Mouse (Mus musculus) CH12.LX (cell line): Measurements from ENCODE around the gene Oxa1l. TPM values are rescaled to one million over a fixed set of nuclear protein-coding genes. Genes with fewer than 3 reads are reported as not detected.

Experiments
- DNase-seq: peaks from one replicate; pipeline ENCODE4 v3.0.0-alpha.2; 2013; ENCODE audit errors: extremely low read depth
- H3K27ac ChIP-seq: 2 replicates; pipeline ENCODE4 v1.5.1; 2012; ENCODE audit warnings: low read depth, mild to moderate bottlenecking, control low read depth, moderate library complexity; ENCODE audit not compliant: insufficient read depth
- H3K27me3 ChIP-seq: replicated peaks from 2 replicates; pipeline ENCODE3; 2012; ENCODE audit warnings: inconsistent platforms
- H3K36me3 ChIP-seq, 2 experiments: replicated peaks in 1 of 2; 2 replicates each; pipeline versions ENCODE3 to v1.6.1; 2012; ENCODE audit warnings: inconsistent platforms in 1 of 2, low read length in 1 of 2, mild to moderate bottlenecking in 1 of 2, mixed read lengths in 1 of 2, moderate library complexity in 1 of 2; ENCODE audit not compliant: control insufficient read depth in 1 of 2, insufficient read depth in 1 of 2
- H3K4me1 ChIP-seq, 2 experiments: 2 replicates each; pipeline ENCODE4 v1.6.1; 2012; ENCODE audit warnings: inconsistent platforms in 1 of 2, moderate library complexity in 1 of 2; ENCODE audit not compliant: insufficient read depth in 2 of 2, control insufficient read depth in 1 of 2
- H3K4me2 ChIP-seq: 2 replicates; pipeline ENCODE4 v1.6.1; 2012; ENCODE audit warnings: low read depth, mild to moderate bottlenecking, control low read depth; ENCODE audit not compliant: poor library complexity, insufficient read depth, severe bottlenecking
- H3K4me3 ChIP-seq, 3 experiments: fragments of 150-350 bp in 1 of 3; sonication (generic) in 1 of 3; replicated peaks in 1 of 3; 2 replicates each; pipeline versions ENCODE3 to v1.5.1; 2011 to 2012; ENCODE audit warnings: low read depth in 2 of 3, low read length in 2 of 3, mild to moderate bottlenecking in 2 of 3, moderate library complexity in 2 of 3, control low read depth in 1 of 3, improper control_type of control experiment in 1 of 3, inconsistent platforms in 1 of 3, mixed read lengths in 1 of 3; ENCODE audit not compliant: poor library complexity in 1 of 3
- H3K79me2 ChIP-seq: replicated peaks from 2 replicates; pipeline ENCODE4 v1.6.1; 2012; ENCODE audit warnings: mild to moderate bottlenecking, moderate library complexity; ENCODE audit not compliant: control insufficient read depth, poor library complexity, insufficient read depth, severe bottlenecking; ENCODE audit errors: extremely low read depth
- H3K9ac ChIP-seq: 2 replicates; pipeline ENCODE4 v1.6.1; 2012; ENCODE audit warnings: low read depth, mild to moderate bottlenecking, control low read depth, moderate library complexity; ENCODE audit not compliant: insufficient read depth
- H3K9me3 ChIP-seq: replicated peaks from 2 replicates; pipeline ENCODE3; 2012; ENCODE audit warnings: low read length, inconsistent platforms, mixed read lengths
- BHLHE40 ChIP-seq: IDR thresholded peaks from 2 replicates; pipeline ENCODE4 v1.6.1; 2011; ENCODE audit warnings: mild to moderate bottlenecking, low read depth, low read length, improper control_type of control experiment
- CHD1 ChIP-seq: IDR thresholded peaks from 2 replicates; pipeline ENCODE4 v1.6.1; 2012; ENCODE audit warnings: low read depth, low read length, improper control_type of control experiment, inconsistent platforms
- CHD2 ChIP-seq: IDR thresholded peaks from 2 replicates; pipeline ENCODE4 v1.6.1; 2011; ENCODE audit warnings: low read length, improper control_type of control experiment
- CTCF ChIP-seq, 2 experiments: IDR thresholded peaks in 1 of 2; conservative IDR thresholded peaks in 1 of 2; 2 replicates each; pipeline ENCODE4 v1.5.1; 2011 to 2012; ENCODE audit warnings: low read depth in 2 of 2, low read length in 2 of 2, improper control_type of control experiment in 1 of 2, inconsistent platforms in 1 of 2, mild to moderate bottlenecking in 1 of 2, moderate library complexity in 1 of 2
- E2F4 ChIP-seq: IDR thresholded peaks from 2 replicates; pipeline ENCODE4 v1.6.1; 2011; ENCODE audit warnings: low read depth, low read length, improper control_type of control experiment; ENCODE audit not compliant: insufficient replicate concordance
- ELF1 ChIP-seq: IDR thresholded peaks from 2 replicates; pipeline ENCODE4 v1.6.1; 2014; ENCODE audit warnings: low read depth, mild to moderate bottlenecking, inconsistent platforms, low read length, improper control_type of control experiment
- ETS1 ChIP-seq: conservative IDR thresholded peaks from 2 replicates; pipeline ENCODE4 v1.6.1; 2012; ENCODE audit warnings: low read depth, mild to moderate bottlenecking, inconsistent platforms, low read length, improper control_type of control experiment, moderate library complexity
- GABPA ChIP-seq: IDR thresholded peaks from 2 replicates; pipeline ENCODE4 v1.6.1; 2012; ENCODE audit warnings: low read depth, low read length, improper control_type of control experiment, inconsistent platforms; ENCODE audit not compliant: insufficient replicate concordance
- IRF4 ChIP-seq: IDR thresholded peaks from 2 replicates; pipeline ENCODE4 v1.6.1; 2014; ENCODE audit warnings: low read depth, mild to moderate bottlenecking, inconsistent platforms, low read length, improper control_type of control experiment
- JUN ChIP-seq: IDR thresholded peaks from 2 replicates; pipeline ENCODE4 v1.6.1; 2011; ENCODE audit warnings: low read depth, mild to moderate bottlenecking, low read length, improper control_type of control experiment, moderate library complexity; ENCODE audit not compliant: insufficient read depth
- JUND ChIP-seq: conservative IDR thresholded peaks from 2 replicates; pipeline ENCODE4 v1.6.1; 2011; ENCODE audit warnings: low read depth, low read length, improper control_type of control experiment
- MAX ChIP-seq: IDR thresholded peaks from 2 replicates; pipeline ENCODE4 v1.6.1; 2011; ENCODE audit warnings: low read length, improper control_type of control experiment
- MAZ ChIP-seq: IDR thresholded peaks from 2 replicates; pipeline ENCODE4 v1.6.1; 2012; ENCODE audit warnings: low read depth, mild to moderate bottlenecking, inconsistent platforms, low read length, improper control_type of control experiment, moderate library complexity
- MEF2A ChIP-seq: IDR thresholded peaks from 2 replicates; pipeline ENCODE4 v1.6.1; 2014; ENCODE audit warnings: low read depth, mild to moderate bottlenecking, inconsistent platforms, low read length, improper control_type of control experiment, borderline replicate concordance
- MXI1 ChIP-seq: IDR thresholded peaks from 2 replicates; pipeline ENCODE4 v1.6.1; 2011; ENCODE audit warnings: mild to moderate bottlenecking, low read depth, low read length, improper control_type of control experiment
- MYC ChIP-seq: IDR thresholded peaks from 2 replicates; pipeline ENCODE4 v1.6.1; 2011; ENCODE audit warnings: low read depth, mild to moderate bottlenecking, improper control_type of control experiment, low read length
- NELFE ChIP-seq: IDR thresholded peaks from 2 replicates; pipeline ENCODE4 v1.6.1; 2011; ENCODE audit warnings: low read depth, low read length, improper control_type of control experiment
- RAD21 ChIP-seq: IDR thresholded peaks from 2 replicates; pipeline ENCODE4 v1.6.1; 2011; ENCODE audit warnings: low read depth, mild to moderate bottlenecking, low read length, improper control_type of control experiment, moderate library complexity
- SIN3A ChIP-seq: IDR thresholded peaks from 2 replicates; pipeline ENCODE4 v1.6.1; 2012; ENCODE audit warnings: low read length, improper control_type of control experiment, inconsistent platforms
- SMC3 ChIP-seq: IDR thresholded peaks from 2 replicates; pipeline ENCODE4 v1.6.1; 2011; ENCODE audit warnings: low read depth, low read length, improper control_type of control experiment
- TCF12 ChIP-seq: IDR thresholded peaks from 2 replicates; pipeline ENCODE4 v1.6.1; 2014; ENCODE audit warnings: low read depth, mild to moderate bottlenecking, inconsistent platforms, low read length, improper control_type of control experiment
- UBTF ChIP-seq: IDR thresholded peaks from 2 replicates; pipeline ENCODE4 v1.6.1; 2012; ENCODE audit warnings: low read depth, mild to moderate bottlenecking, inconsistent platforms, low read length, improper control_type of control experiment, moderate library complexity
- USF1 ChIP-seq: IDR thresholded peaks from 2 replicates; pipeline ENCODE4 v1.6.1; 2014; ENCODE audit warnings: low read depth, mild to moderate bottlenecking, inconsistent platforms, low read length, improper control_type of control experiment
- USF2 ChIP-seq: conservative IDR thresholded peaks from 2 replicates; pipeline ENCODE4 v1.6.1; 2011; ENCODE audit warnings: low read depth, low read length, improper control_type of control experiment
- ZC3H11A ChIP-seq: IDR thresholded peaks from 2 replicates; pipeline ENCODE4 v1.6.1; 2012; ENCODE audit warnings: low read depth, mild to moderate bottlenecking, inconsistent platforms, low read length, improper control_type of control experiment
- ZKSCAN1 ChIP-seq: IDR thresholded peaks from 2 replicates; pipeline ENCODE4 v1.6.1; 2012; ENCODE audit warnings: low read depth, inconsistent platforms, low read length, improper control_type of control experiment, borderline replicate concordance
- ZMIZ1 ChIP-seq: IDR thresholded peaks from 2 replicates; pipeline ENCODE4 v1.6.1; 2012; ENCODE audit warnings: low read depth, mild to moderate bottlenecking, inconsistent platforms, low read length, improper control_type of control experiment
- ZNF384 ChIP-seq: IDR thresholded peaks from 2 replicates; pipeline ENCODE4 v1.6.1; 2012; ENCODE audit warnings: low read depth, low read length, improper control_type of control experiment, inconsistent platforms
- dilution Hi-C: fragments of 300-500 bp; cut with MboI; formaldehyde crosslinking; loops from 2 replicates; pipeline ENCODE4 v1.14.3; 2020; ENCODE audit warnings: low sequenced_read_pairs; ENCODE audit not compliant: extremely low pct_unique_long_range_greater_than_20kb, extremely low pct_ligation_motif_present
- in situ Hi-C: fragments of 300-500 bp; cut with MboI; formaldehyde crosslinking; loops from 3 replicates; pipeline ENCODE4 v1.14.3; 2019; ENCODE audit warnings: low sequenced_read_pairs, low pct_ligation_motif_present, low pct_unique_long_range_greater_than_20kb, mixed read lengths
- polyA plus RNA-seq: library from polyadenylated mRNA; unstranded; fragments of >175 nt; gene quantifications from 2 replicates; pipeline ENCODE4 v1.2.1, GENCODE M21; 2012; ENCODE audit warnings: low read depth; ENCODE audit not compliant: insufficient read length
- total RNA-seq, 2 experiments: library from RNA; depleted of rRNA; stranded (reverse); fragments of 300-350 nt in 1 of 2; fragments of >200 nt in 1 of 2; gene quantifications; 2 replicates each; pipeline ENCODE4 v1.2.3; 2012 to 2014

The Oxa1l gene
- total and polyA plus RNA-seq, 3 experiments, result 34.7 to 111 (median 38.8) TPM

- peak overlapping the region; percentile 47 for H3K9ac ChIP-seq
- peak overlapping the region; percentile 49 to 72 (median 62) for H3K4me3 ChIP-seq
- H3K79me2 ChIP-seq, result peaks cover 48% of the 10 kb centered on the region
- TF ChIP-seq ZKSCAN1, result no peak
- TF ChIP-seq CHD1, result peak; percentile 51
- TF ChIP-seq USF1, result no peak
- no peak; the same call in 1 of the 2 replicates for TF ChIP-seq SIN3A
- TF ChIP-seq MAZ, result 0 out of 2 replicates have a peak, but pooled peaks have one; percentile 37
- peak; percentile 74 for TF ChIP-seq SMC3
- TF ChIP-seq RAD21, result peak; percentile 34
- peak in 1 of 2 experiments; percentile 78; a peak in 2 of 4 replicates for TF ChIP-seq CTCF (conservative IDR thresholded peaks at IDR 0.05 in 1 of 2, IDR thresholded peaks at IDR 0.05 in 1 of 2; ENCODE audit: low read depth in 2 of 2, low read length in 2 of 2)
- TF ChIP-seq MEF2A, result no peak
- no peak; the same call in 1 of the 2 replicates for TF ChIP-seq MAX
- peak; percentile 15; the same call in 1 of the 2 replicates for TF ChIP-seq IRF4
- TF ChIP-seq MXI1, result peak; percentile 58
- TF ChIP-seq NELFE, result 0 out of 2 replicates have a peak, but pooled peaks have one; percentile 41
- TF ChIP-seq ZMIZ1, result 0 out of 2 replicates have a peak, but pooled peaks have one; percentile 21
- H3K27ac ChIP-seq, result peak overlapping the region; percentile 88
- H3K4me1 ChIP-seq, result peaks cover 14 to 69% of the 10 kb centered on the region in 2 experiments
- H3K36me3 ChIP-seq, result peaks cover 17 to 29% of the 10 kb centered on the region in 2 experiments
- dilution Hi-C loops, result no loop called here
- in situ Hi-C loops, result loop anchor here (25.0 kb wide), 1 partner anchor 346 kb away; no protein-coding TSS in a partner anchor
- no peaks in the 10 kb centered on the region for H3K27me3 ChIP-seq
- no peaks in the 10 kb centered on the region for H3K9me3 ChIP-seq
- peak overlapping the region; percentile 68 for H3K4me2 ChIP-seq
- peak; percentile 80 for DNase-seq
Observed at GRCm38 (mm10) chr14:54408336-54409056, 47.9 kb downstream of the Oxa1l start.

GRCm38 (mm10) chr14:54409057-54409645 lies 48.5 kb downstream of the Oxa1l start:
- Histone ChIP-seq H3K4me2 (peak overlapping the region; percentile 68), H3K4me1 (peaks cover 14 to 72% of the 10 kb centered on the region in 2 experiments), H3K27me3 (no peaks in the 10 kb centered on the region), H3K27ac (peak overlapping the region; percentile 88), H3K36me3 (peaks cover 16 to 24% of the 10 kb centered on the region in 2 experiments), H3K79me2 (peaks cover 48% of the 10 kb centered on the region), H3K9me3 (no peaks in the 10 kb centered on the region), H3K4me3 (peak overlapping the region; percentile 40 to 72 (median 49)), H3K9ac (peak overlapping the region; percentile 57; the same call in 1 of the 2 replicates)
- dilution Hi-C loops (no loop called here), in situ Hi-C loops (loop anchor here (25.0 kb wide), 1 partner anchor 347 kb away; no protein-coding TSS in a partner anchor)
- peak; percentile 80 for DNase-seq
- TF ChIP-seq ZC3H11A (no peak), ELF1 (no peak), MEF2A (no peak), NELFE (peak; percentile 27; the same call in 1 of the 2 replicates), JUN (no peak), MAZ (peak; percentile 46; the same call in 1 of the 2 replicates), SIN3A (peak; percentile 72; the same call in 1 of the 2 replicates), CHD1 (no peak), JUND (no peak), GABPA (no peak), MAX (0 out of 2 replicates have a peak, but pooled peaks have one; percentile 53), E2F4 (no peak), MXI1 (no peak), ZNF384 (peak; percentile 76), MYC (peak; percentile 82; the same call in 1 of the 2 replicates), USF2 (no peak), CHD2 (no peak), TCF12 (peak; percentile 51; the same call in 1 of the 2 replicates), ETS1 (0 out of 2 replicates have a peak, but pooled peaks have one; percentile 4), BHLHE40 (no peak), UBTF (no peak)
